Mouse (Mus musculus) neural tube, embryonic 15.5 days (tissue): Measurements from ENCODE around the gene Gm45717. TPM values are rescaled to one million over a fixed set of nuclear protein-coding genes. Genes with fewer than 3 reads are reported as not detected.

Source experiments
- ATAC-seq: fragments of 200-750 bp; cut with Nextera tagmentation; 2 replicates; pipeline ENCODE4 v1.8.0; 2017; ENCODE audit warnings: mild to moderate bottlenecking, moderate TSS enrichment, moderate library complexity; ENCODE audit not compliant: low FRiP score
- H3K27ac ChIP-seq: fragments of 300-500 bp; sonication (generic); replicated peaks from 2 replicates; pipeline ENCODE4 v1.5.1; 2015; ENCODE audit warnings: mild to moderate bottlenecking, inconsistent platforms
- H3K27me3 ChIP-seq: fragments of 300-500 bp; sonication (generic); replicated peaks from 2 replicates; pipeline ENCODE4 v1.6.1; 2015; ENCODE audit warnings: inconsistent platforms
- H3K36me3 ChIP-seq: fragments of 300-500 bp; sonication (generic); 2 replicates; pipeline ENCODE4 v1.6.1; 2015; ENCODE audit warnings: inconsistent platforms
- H3K4me1 ChIP-seq: fragments of 300-500 bp; sonication (generic); 2 replicates; pipeline ENCODE4 v1.6.1; 2015; ENCODE audit warnings: inconsistent platforms
- H3K4me2 ChIP-seq: fragments of 300-500 bp; sonication (generic); 2 replicates; pipeline ENCODE4 v1.6.1; 2015; ENCODE audit warnings: inconsistent platforms, mild to moderate bottlenecking, moderate library complexity
- H3K4me3 ChIP-seq: fragments of 300-500 bp; sonication (generic); replicated peaks from 2 replicates; pipeline ENCODE4 v1.5.1; 2015; ENCODE audit warnings: mild to moderate bottlenecking, inconsistent platforms
- H3K9ac ChIP-seq: fragments of 300-500 bp; sonication (generic); replicated peaks from 2 replicates; pipeline ENCODE4 v1.6.1; 2015; ENCODE audit warnings: mild to moderate bottlenecking, inconsistent platforms
- H3K9me3 ChIP-seq: fragments of 300-500 bp; sonication (generic); replicated peaks from 2 replicates; pipeline ENCODE4 v1.6.1; 2016; ENCODE audit warnings: inconsistent platforms
- WGBS: fragments of 180-500 bp; shearing (Covaris S2); methylation state at CpG from one replicate; pipeline ENCODE4 v1.1.7; 2015; ENCODE audit warnings: mixed read lengths; 5-methylcytosine and 5-hydroxymethylcytosine counted together
- polyA plus RNA-seq: library from polyadenylated mRNA; unstranded; fragments of >200 nt; fragmentation: Nextera tagmentation; extraction: Ambion mirVana; gene quantifications from 2 replicates; pipeline ENCODE4 v1.2.1, GENCODE M21; 2015

Gene Gm45717
- polyA plus RNA-seq, result not detected in 2 replicates

DNA sequence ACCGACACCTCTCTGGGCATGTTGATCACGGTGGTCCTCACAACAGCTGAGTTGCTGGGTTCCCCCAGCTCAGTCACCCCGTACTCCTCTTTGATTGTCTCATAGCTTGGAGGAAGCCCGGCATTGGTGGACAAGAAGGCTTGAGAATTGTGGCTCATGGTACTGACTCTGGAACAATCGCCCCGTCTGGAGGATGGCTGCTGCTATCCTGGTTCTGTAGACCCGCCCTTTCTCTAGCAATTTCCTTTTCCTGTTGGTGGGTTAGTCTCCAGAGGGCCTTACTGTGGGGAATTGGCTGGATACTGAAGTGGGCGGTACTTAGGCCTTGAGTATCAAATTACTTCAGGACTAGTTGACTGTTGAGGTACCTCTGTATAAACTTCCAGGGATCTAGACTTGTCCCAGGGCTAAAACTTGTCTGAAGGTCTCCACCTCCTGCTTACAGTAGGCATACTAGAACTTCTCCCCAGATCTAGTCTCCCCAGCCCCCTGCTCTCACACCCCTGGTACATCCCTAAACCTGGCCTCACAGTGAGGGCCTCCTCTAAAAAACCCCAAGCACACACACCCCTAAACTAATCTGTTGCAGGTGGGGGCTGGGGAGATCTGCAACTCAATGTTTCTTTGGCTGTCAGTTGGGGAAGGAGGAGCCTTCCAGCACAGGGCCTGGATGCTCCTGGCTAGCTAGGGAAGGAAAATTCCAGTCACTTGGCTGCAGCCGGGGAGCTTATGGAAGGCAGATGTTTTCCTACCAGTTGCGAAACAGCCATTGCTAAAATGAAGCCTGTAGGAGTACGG is at the start of gene Gm45717, which contains the start of gene Ifitm2:
Gm45717 (minus strand) TSS at position 180 of the 798 bp plus-strand sequence.
Ifitm2 (minus strand) TSS at position 230 of the 798 bp plus-strand sequence.
- Histone ChIP-seq H3K27me3 (no peaks in the 10 kb centered on the region), H3K9ac (peak within 1 kb of the TSS; percentile 18; the same call in 1 of the 2 replicates), H3K4me1 (peaks cover 19% of the 10 kb centered on the region), H3K36me3 (no peaks in the 10 kb centered on the region), H3K4me2 (peak within 1 kb of the TSS; percentile 54), H3K4me3 (peak within 1 kb of the TSS; percentile 33), H3K9me3 (no peaks in the 10 kb centered on the region), H3K27ac (peak within 1 kb of the TSS; percentile 55)
- peak; percentile 53; the same call in 1 of the 2 replicates for ATAC-seq
- 24% methylated on average over 11 of the region's 11 CpGs for WGBS

DNA sequence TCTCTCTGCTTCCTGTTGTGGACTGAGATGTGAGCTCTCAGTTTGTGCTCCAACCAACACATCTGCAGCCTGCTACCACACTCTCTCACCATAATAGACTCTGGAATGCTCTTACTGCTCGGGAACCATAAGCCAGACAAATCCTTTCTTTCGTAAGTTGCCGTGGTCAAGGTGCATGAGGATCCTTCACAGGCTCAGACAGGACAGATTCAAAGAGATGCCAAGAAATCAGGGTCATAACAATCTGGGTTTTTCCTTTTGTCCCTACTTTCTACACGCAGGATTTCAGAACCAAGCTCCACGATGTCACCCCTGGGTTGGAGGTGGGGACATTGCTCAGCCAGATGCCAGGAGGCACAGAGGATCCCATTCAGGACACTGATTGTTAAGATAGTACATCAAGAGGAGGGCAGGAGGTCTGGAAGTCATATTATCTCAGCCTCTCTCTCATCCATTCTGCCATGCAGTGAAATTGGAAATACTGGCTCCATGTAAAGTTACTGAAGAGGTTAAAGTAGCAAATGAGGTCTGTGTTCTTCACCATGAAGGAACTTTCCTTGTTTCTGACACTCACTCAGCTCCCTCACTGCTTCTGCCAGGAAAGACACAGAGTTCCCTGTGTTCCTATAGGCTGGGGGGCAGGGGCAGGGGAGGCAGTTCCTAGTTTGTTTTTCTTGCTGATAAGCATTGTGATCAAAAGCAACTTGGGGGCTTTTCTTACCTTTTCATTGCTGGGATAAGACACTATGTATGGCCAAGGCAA is 47.7 kb upstream of the Gm45717 start:
- Histone ChIP-seq H3K9ac (no peak overlapping the region), H3K4me3 (no peak overlapping the region), H3K9me3 (no peaks in the 10 kb centered on the region), H3K27ac (no peak overlapping the region), H3K36me3 (no peaks in the 10 kb centered on the region), H3K4me1 (peaks cover 3% of the 10 kb centered on the region; the same call in 1 of the 2 replicates), H3K27me3 (no peaks in the 10 kb centered on the region), H3K4me2 (no peak overlapping the region)
- 88% methylated on average over 5 of the region's 5 CpGs for WGBS
- ATAC-seq, result no peak

DNA sequence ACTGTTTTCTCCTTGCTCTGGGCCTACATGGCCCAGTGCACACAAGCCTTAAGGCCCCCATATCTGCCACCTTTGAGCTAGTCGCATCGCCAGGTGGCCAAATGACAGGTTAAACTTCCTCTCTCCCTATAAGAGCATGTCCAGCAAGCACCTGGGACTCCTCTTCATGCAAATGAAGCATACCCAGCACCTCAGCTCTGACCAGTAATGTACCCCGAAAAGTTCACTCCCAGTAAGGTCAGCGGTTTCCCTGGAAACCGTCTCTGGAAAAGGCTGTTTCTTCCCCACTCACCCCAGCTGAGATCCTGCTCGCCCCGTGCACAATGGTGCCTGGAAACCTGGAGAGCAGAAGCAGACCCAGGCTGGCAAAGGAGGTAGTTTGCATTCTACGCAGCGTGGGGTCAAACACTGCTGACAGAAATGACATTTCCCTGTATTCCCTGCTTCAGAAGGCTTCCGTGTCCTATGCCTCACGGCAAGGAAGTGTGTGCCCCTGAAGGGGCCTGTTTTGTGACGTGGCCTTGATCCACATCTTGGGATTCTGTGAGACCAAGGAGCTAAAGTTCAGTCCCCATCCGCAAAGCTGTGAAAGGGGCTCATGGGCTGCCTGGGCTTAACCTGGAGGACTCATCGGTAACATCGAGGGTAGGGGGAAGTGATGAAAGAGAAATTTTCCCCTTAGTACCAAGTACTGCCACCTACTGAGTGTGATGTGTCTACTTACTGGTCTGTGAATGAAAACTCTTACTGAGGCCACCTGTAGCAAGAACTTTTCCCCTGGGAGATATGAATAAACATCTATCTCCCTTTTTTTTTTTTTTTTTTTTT is 45.4 kb upstream of the Gm45717 start:
- H3K4me3 ChIP-seq, result no peak overlapping the region
- H3K9me3 ChIP-seq, result no peaks in the 10 kb centered on the region
- 77% methylated on average over 15 of the region's 15 CpGs for WGBS
- H3K4me2 ChIP-seq, result no peak overlapping the region
- no peak for ATAC-seq
- H3K27ac ChIP-seq, result no peak overlapping the region
- no peaks in the 10 kb centered on the region for H3K27me3 ChIP-seq
- no peak overlapping the region for H3K9ac ChIP-seq
- H3K4me1 ChIP-seq, result no peaks in the 10 kb centered on the region
- H3K36me3 ChIP-seq, result no peaks in the 10 kb centered on the region

DNA sequence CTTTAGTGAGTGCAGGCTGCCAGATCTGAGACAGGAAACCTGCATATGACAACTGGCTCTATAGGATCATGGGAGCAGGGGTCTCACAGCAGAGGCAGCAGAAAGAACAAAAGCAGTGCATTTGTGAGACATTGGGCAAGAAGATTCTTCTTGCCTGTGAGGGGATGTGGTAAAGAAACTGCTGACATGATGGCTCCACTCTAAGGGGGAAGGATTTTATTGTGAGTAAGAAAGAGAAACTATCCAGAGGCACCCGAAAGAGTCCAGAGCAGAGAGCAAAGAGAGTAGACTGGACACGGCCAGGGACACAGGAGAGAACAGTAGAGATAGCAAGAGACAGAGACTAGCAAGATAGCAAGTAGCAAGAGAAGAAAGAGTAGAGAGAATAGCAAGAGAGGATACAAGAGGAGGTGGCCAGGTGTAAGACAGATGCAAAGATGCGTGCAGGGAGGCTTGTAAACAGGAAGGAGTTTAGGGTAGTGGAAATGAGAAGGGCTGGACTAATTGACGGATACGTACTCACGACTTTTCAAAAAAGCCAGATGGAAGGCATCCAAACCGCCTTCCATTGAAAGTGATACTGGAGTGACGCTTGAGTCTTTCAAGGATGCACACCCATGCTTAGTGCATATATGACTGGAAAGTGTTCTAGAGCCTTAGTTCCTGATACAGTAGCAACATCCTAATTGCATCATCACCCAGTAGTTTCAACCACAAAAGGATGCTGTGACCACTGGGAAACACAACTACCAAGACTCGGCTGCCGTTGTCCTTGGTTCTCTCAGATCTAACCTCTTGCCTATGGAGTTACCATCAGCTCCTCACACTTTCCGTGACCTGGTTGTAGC is 43.3 kb upstream of the Gm45717 start:
- Histone ChIP-seq H3K27ac (no peak overlapping the region), H3K9ac (no peak overlapping the region), H3K36me3 (no peaks in the 10 kb centered on the region), H3K27me3 (no peaks in the 10 kb centered on the region), H3K4me3 (no peak overlapping the region), H3K4me1 (no peaks in the 10 kb centered on the region), H3K9me3 (no peaks in the 10 kb centered on the region), H3K4me2 (no peak overlapping the region)
- no peak for ATAC-seq
- 89% methylated on average over 11 of the region's 11 CpGs for WGBS

DNA sequence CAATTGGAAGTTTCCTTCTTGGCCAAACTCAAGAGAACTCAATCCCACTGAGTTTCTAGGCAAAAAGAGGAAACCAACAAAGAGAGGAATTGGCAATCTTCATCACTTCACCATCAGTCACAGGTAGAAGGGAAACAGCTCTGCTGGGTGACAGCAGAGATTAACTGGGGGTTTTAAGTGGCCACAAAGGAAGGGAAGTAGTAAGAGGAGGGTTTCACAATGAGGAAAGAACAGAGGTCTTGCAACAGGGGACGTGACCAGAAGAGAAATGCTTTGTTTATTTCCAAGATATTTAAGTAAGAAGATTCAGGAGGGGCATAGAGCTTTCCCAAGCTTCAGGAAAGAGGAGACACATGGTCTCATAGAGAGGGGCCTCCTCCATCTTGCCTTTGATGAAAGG is 42.1 kb upstream of the Gm45717 start:
- Histone ChIP-seq H3K4me2 (no peak overlapping the region), H3K9ac (no peak overlapping the region), H3K4me1 (no peaks in the 10 kb centered on the region), H3K4me3 (no peak overlapping the region), H3K9me3 (no peaks in the 10 kb centered on the region), H3K36me3 (no peaks in the 10 kb centered on the region), H3K27me3 (no peaks in the 10 kb centered on the region), H3K27ac (no peak overlapping the region)
- 58% methylated on average over 1 of the region's 1 CpGs for WGBS
- no peak for ATAC-seq

DNA sequence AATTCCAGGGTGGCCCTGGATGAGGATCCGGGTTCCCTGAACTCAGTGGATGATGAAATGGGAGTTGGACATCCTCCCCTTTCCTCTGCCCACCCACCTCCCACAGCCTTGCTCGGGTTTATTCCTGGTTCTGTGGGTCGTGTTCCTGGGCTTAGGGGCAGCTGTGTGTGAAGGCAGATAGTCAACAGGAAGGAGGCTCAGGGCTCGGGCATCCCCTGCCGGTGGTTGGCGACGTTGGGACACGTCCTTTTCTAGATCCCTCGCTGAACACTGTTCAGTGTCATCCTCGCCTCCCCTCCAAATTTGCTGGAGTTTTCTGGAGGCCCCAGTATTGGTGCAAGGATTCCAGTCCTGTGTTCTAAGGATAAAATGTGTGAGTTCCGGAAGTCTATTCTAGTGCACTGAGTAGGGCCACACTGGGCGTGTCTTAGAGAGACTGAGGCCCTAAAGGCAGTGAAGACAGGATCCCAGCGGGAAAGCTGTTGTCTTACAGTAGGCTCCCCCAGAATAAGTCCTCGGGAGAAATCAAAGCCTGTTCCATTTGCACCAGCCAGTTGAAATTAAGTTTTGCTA is 35.5 kb upstream of the Gm45717 start:
- no peaks in the 10 kb centered on the region for H3K4me1 ChIP-seq
- no peak overlapping the region for H3K4me3 ChIP-seq
- H3K27ac ChIP-seq, result no peak overlapping the region
- H3K27me3 ChIP-seq, result no peaks in the 10 kb centered on the region
- H3K36me3 ChIP-seq, result no peaks in the 10 kb centered on the region
- no peak overlapping the region for H3K4me2 ChIP-seq
- no peaks in the 10 kb centered on the region for H3K9me3 ChIP-seq
- 93% methylated on average over 14 of the region's 14 CpGs for WGBS
- no peak for ATAC-seq
- no peak overlapping the region for H3K9ac ChIP-seq

DNA sequence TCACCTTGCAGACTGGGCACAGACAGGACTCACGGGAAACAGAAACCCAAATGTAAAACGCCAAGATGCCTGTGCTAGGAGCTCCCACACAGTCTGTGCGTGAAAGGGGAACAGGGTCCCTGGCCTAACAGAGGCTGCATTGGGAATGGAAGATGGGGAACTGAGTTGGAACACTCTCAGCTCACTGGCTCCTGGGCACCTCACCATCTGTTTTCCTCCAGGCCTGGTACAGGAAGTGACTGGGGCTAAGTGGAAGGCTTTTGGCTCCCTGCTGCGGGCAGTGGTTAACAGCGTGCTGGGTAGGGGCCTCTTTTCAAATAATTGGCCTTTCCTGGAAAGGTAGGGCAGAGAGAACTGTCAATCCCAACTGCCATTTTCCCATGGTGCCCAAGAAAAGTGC is 34.9 kb upstream of the Gm45717 start:
- Histone ChIP-seq H3K4me2 (no peak overlapping the region), H3K27me3 (no peaks in the 10 kb centered on the region), H3K4me1 (no peaks in the 10 kb centered on the region), H3K4me3 (no peak overlapping the region), H3K36me3 (no peaks in the 10 kb centered on the region), H3K9ac (no peak overlapping the region), H3K9me3 (no peaks in the 10 kb centered on the region), H3K27ac (no peak overlapping the region)
- 76% methylated on average over 5 of the region's 5 CpGs for WGBS
- ATAC-seq, result no peak

DNA sequence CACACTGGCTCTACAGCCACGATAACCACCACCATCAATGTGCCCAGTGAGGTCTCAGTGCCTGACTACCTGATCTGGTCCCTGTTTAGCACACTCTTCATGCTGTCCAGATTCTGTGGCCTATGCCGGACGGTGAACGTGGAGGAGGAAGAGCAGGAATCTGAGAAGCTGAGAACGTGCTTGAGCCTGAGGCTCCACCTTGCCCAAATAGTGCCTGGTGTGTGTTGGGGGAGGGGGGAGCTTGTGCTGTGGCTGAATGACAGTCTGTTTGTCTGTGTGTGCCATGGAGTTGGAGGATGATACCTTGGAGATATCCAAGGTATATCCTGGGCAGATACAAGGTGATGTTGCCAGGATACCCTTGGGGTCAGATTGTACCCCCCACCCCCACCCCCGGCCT is 34.4 kb upstream of the Gm45717 start:
- Histone ChIP-seq H3K4me2 (no peak overlapping the region), H3K9me3 (no peaks in the 10 kb centered on the region), H3K27me3 (no peaks in the 10 kb centered on the region), H3K27ac (no peak overlapping the region), H3K4me1 (no peaks in the 10 kb centered on the region), H3K4me3 (no peak overlapping the region), H3K9ac (no peak overlapping the region), H3K36me3 (no peaks in the 10 kb centered on the region)
- WGBS, result 76% methylated on average over 6 of the region's 6 CpGs
- ATAC-seq, result no peak

DNA sequence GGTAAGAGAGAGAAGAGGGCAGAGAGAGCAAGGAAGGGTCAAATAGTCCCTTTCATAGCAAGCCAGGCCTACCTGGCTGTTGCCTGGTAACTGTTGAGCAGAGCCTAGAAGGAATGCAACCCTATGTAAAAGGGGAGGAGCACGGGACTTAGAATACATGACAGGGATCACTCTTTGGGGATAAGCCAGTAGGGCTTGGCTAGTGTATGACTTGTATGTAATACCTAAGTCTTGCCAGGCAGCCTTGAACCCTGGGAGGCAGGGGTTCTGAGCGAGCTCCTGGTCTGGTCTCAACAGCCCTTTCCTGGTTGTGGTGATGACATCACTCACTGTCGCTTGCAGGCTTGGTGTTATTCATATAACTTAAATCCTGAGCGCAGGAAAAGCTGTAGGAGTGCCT is 33.3 kb upstream of the Gm45717 start:
- ATAC-seq, result no peak
- no peak overlapping the region for H3K9ac ChIP-seq
- H3K4me2 ChIP-seq, result no peak overlapping the region
- no peaks in the 10 kb centered on the region for H3K4me1 ChIP-seq
- H3K36me3 ChIP-seq, result no peaks in the 10 kb centered on the region
- H3K27me3 ChIP-seq, result no peaks in the 10 kb centered on the region
- no peak overlapping the region for H3K4me3 ChIP-seq
- 82% methylated on average over 4 of the region's 4 CpGs for WGBS
- H3K9me3 ChIP-seq, result no peaks in the 10 kb centered on the region
- H3K27ac ChIP-seq, result no peak overlapping the region

DNA sequence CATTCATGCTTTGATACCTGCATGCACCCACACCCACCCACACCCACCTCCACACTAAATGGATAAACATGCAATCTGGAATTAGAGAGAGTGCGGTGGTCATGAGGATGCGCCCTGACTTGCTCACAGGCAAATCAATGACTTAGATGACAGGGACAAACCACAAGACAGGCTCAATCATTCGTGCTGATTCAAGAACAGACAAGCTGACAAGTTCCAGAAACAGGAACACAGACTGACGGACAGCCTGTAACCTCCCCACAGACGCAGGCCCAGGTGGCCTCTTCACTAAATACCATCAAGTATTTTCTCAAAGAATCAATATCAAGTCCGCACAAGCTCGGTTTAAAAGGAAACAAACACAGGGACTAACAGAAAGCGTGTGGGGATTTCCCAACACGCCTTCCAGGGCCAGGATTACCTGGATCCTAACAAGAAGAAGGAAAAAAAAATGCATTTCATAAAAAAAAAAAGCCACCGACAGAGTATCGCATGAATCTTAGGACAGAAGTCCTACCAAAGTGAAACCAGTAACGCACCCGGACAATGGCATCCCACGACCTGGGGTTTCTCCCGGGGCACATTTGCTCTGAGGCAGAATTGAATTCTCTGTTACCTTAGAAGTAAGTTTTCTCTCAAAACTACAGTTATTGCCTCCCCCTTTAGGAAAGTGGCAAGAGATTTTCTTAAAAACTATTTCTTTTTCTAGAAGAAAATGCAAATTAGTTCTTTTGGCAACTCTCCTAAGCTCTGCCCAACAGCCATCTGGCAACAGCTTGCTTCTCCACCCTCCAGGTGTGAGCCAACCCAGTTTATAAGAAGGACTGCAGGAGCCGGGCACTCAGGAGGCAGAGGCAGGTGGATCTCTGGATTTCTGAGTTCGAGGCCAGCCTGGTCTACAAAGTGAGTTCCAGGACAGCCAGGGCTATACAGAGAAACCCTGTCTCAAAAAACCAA is 31.7 kb upstream of the Gm45717 start:
- H3K4me3 ChIP-seq, result no peak overlapping the region
- H3K9me3 ChIP-seq, result no peaks in the 10 kb centered on the region
- H3K36me3 ChIP-seq, result no peaks in the 10 kb centered on the region
- H3K27ac ChIP-seq, result no peak overlapping the region
- H3K4me2 ChIP-seq, result no peak overlapping the region
- no peaks in the 10 kb centered on the region for H3K4me1 ChIP-seq
- H3K9ac ChIP-seq, result no peak overlapping the region
- H3K27me3 ChIP-seq, result no peaks in the 10 kb centered on the region
- 91% methylated on average over 17 of the region's 17 CpGs for WGBS
- no peak for ATAC-seq
